Mouse (Mus musculus) forebrain, embryonic 14.5 days (tissue): Measurements from ENCODE around the gene Ppme1. TPM values are rescaled to one million over a fixed set of nuclear protein-coding genes. Genes with fewer than 3 reads are reported as not detected.

Experiments
- ATAC-seq: fragments of 200-750 bp; cut with Nextera tagmentation; 2 replicates; pipeline ENCODE4 v1.8.0; 2017; ENCODE audit warnings: mild to moderate bottlenecking, moderate library complexity
- DNase-seq: peaks from one replicate; pipeline ENCODE4 v3.0.0-alpha.2; 2015; ENCODE audit warnings: low spot score
- H3K27ac ChIP-seq: fragments of 300-500 bp; sonication (generic); 2 replicates; pipeline ENCODE4 v1.5.1; 2014; ENCODE audit warnings: low read depth, mild to moderate bottlenecking, control low read depth, low read length, moderate library complexity
- H3K27me3 ChIP-seq: fragments of 300-500 bp; sonication (generic); replicated peaks from 2 replicates; pipeline ENCODE4 v1.6.1; 2014; ENCODE audit warnings: low read length, control low read depth, mixed read lengths; ENCODE audit not compliant: control insufficient read depth, insufficient read depth
- H3K36me3 ChIP-seq: fragments of 300-500 bp; sonication (generic); 2 replicates; pipeline ENCODE4 v1.6.1; 2014; ENCODE audit warnings: low read length, control low read depth; ENCODE audit not compliant: control insufficient read depth, insufficient read depth
- H3K4me1 ChIP-seq: fragments of 300-500 bp; sonication (generic); 2 replicates; pipeline ENCODE4 v1.6.1; 2014; ENCODE audit warnings: antibody characterized with exemption, low read length, control low read depth; ENCODE audit not compliant: control insufficient read depth, insufficient read depth
- H3K4me2 ChIP-seq: fragments of 300-500 bp; sonication (generic); 2 replicates; pipeline ENCODE4 v1.6.1; 2014; ENCODE audit warnings: mild to moderate bottlenecking, control low read depth, low read length
- H3K4me3 ChIP-seq: fragments of 300-500 bp; sonication (generic); 2 replicates; pipeline ENCODE4 v1.5.1; 2014; ENCODE audit warnings: low read depth, low read length, control low read depth
- H3K9ac ChIP-seq: fragments of 300-500 bp; sonication (generic); 2 replicates; pipeline ENCODE4 v1.6.1; 2014; ENCODE audit warnings: mild to moderate bottlenecking, low read length, control low read depth, moderate library complexity
- H3K9me3 ChIP-seq: fragments of 300-500 bp; sonication (generic); replicated peaks from 2 replicates; pipeline ENCODE4 v1.6.1; 2016; ENCODE audit warnings: low read length, control low read depth, mixed read lengths; ENCODE audit not compliant: control insufficient read depth
- WGBS: fragments of 180-500 bp; shearing (Covaris S2); extraction: QIAGEN DNeasy Blood & Tissue Kit; methylation state at CpG from one replicate; pipeline ENCODE4 v1.1.7; 2014; 5-methylcytosine and 5-hydroxymethylcytosine counted together
- polyA plus RNA-seq: library from polyadenylated mRNA; unstranded; fragments of >200 nt; fragmentation: Nextera tagmentation; extraction: Ambion mirVana; gene quantifications from 2 replicates; pipeline ENCODE4 v1.2.1, GENCODE M21; 2014

Gene Ppme1
- 120 and 138 TPM in 2 replicates for polyA plus RNA-seq

GRCm38 (mm10) chr7:100371495-100372451 lies at the start of gene Ppme1, which contains the start of gene C2cd3:
Ppme1 (minus strand) TSS chr7:100372307.
C2cd3 (plus strand) TSS chr7:100372233.
- H3K27ac ChIP-seq: peak within 1 kb of the TSS; percentile 87
- WGBS: under 1% methylated on average over 54 of the region's 54 CpGs
- ATAC-seq (peak; percentile 99), DNase-seq (peak; percentile 100)
- peaks cover 18% of the 10 kb centered on the region for H3K4me1 ChIP-seq
- H3K36me3 ChIP-seq: peaks cover 17% of the 10 kb centered on the region
- peak within 1 kb of the TSS; percentile 84 for H3K9ac ChIP-seq
- H3K9me3 ChIP-seq: no peaks in the 10 kb centered on the region
- H3K4me2 ChIP-seq: peak within 1 kb of the TSS; percentile 59
- H3K27me3 ChIP-seq: no peaks in the 10 kb centered on the region
- H3K4me3 ChIP-seq: peak within 1 kb of the TSS; percentile 77

- no peak overlapping the region for H3K4me3 ChIP-seq
- 97% methylated on average over 4 of the region's 4 CpGs for WGBS
Measured at GRCm38 (mm10) chr7:100408684-100409083, 36.6 kb upstream of the Ppme1 start.

GRCm38 (mm10) chr7:100407677-100408076 lies 35.6 kb upstream of the Ppme1 start:
- Histone ChIP-seq H3K4me2 (no peak overlapping the region), H3K9me3 (no peaks in the 10 kb centered on the region), H3K27ac (no peak overlapping the region), H3K9ac (no peak overlapping the region), H3K4me1 (no peaks in the 10 kb centered on the region), H3K4me3 (no peak overlapping the region), H3K27me3 (no peaks in the 10 kb centered on the region), H3K36me3 (peaks cover 86% of the 10 kb centered on the region)
- DNase-seq (no peak), ATAC-seq (no peak)
- 97% methylated on average over 5 of the region's 5 CpGs for WGBS

More at GRCm38 (mm10) chr7:100408684-100409083, 36.6 kb upstream of the Ppme1 start:
- H3K27me3 ChIP-seq: no peaks in the 10 kb centered on the region
- H3K27ac ChIP-seq: no peak overlapping the region
- DNase-seq (no peak), ATAC-seq (no peak)
- no peaks in the 10 kb centered on the region for H3K9me3 ChIP-seq
- H3K36me3 ChIP-seq: peaks cover 87% of the 10 kb centered on the region
- H3K9ac ChIP-seq: no peak overlapping the region
- H3K4me2 ChIP-seq: no peak overlapping the region
- H3K4me1 ChIP-seq: no peaks in the 10 kb centered on the region

GRCm38 (mm10) chr7:100402715-100403114 lies 30.6 kb upstream of the Ppme1 start:
- Histone ChIP-seq H3K27me3 (no peaks in the 10 kb centered on the region), H3K27ac (no peak overlapping the region), H3K4me1 (no peaks in the 10 kb centered on the region), H3K36me3 (peaks cover 65% of the 10 kb centered on the region), H3K9me3 (no peaks in the 10 kb centered on the region), H3K4me2 (no peak overlapping the region), H3K4me3 (no peak overlapping the region), H3K9ac (no peak overlapping the region)
- DNase-seq (peak; percentile 82), ATAC-seq (peak; percentile 76)
- WGBS: 31% methylated on average over 4 of the region's 4 CpGs

- ATAC-seq (no peak), DNase-seq (no peak)
- Histone ChIP-seq H3K36me3 (peaks cover 68% of the 10 kb centered on the region), H3K27me3 (no peaks in the 10 kb centered on the region), H3K9me3 (no peaks in the 10 kb centered on the region), H3K4me1 (no peaks in the 10 kb centered on the region), H3K4me3 (no peak overlapping the region), H3K27ac (no peak overlapping the region), H3K4me2 (no peak overlapping the region), H3K9ac (no peak overlapping the region)
- WGBS: 74% methylated on average over 4 of the region's 4 CpGs
Measured at GRCm38 (mm10) chr7:100400899-100401539, 28.9 kb upstream of the Ppme1 start.

- Histone ChIP-seq H3K27me3 (no peaks in the 10 kb centered on the region), H3K4me3 (no peak overlapping the region), H3K9me3 (no peaks in the 10 kb centered on the region), H3K4me1 (no peaks in the 10 kb centered on the region), H3K27ac (no peak overlapping the region), H3K9ac (no peak overlapping the region), H3K4me2 (no peak overlapping the region), H3K36me3 (peaks cover 67% of the 10 kb centered on the region)
- DNase-seq (peak; percentile 63), ATAC-seq (no peak)
- 59% methylated on average over 8 of the region's 8 CpGs for WGBS
Measured at GRCm38 (mm10) chr7:100399231-100399913, 27.3 kb upstream of the Ppme1 start.

- Histone ChIP-seq H3K27ac (no peak overlapping the region), H3K4me3 (no peak overlapping the region), H3K4me2 (no peak overlapping the region), H3K9ac (no peak overlapping the region), H3K36me3 (peaks cover 87% of the 10 kb centered on the region), H3K9me3 (no peaks in the 10 kb centered on the region), H3K27me3 (no peaks in the 10 kb centered on the region), H3K4me1 (no peaks in the 10 kb centered on the region)
- DNase-seq: peak; percentile 9
- 85% methylated on average over 2 of the region's 2 CpGs for WGBS
- no peak for ATAC-seq
Measured at GRCm38 (mm10) chr7:100392265-100392664, 20.2 kb upstream of the Ppme1 start.

- Histone ChIP-seq H3K36me3 (peaks cover 71% of the 10 kb centered on the region), H3K9ac (no peak overlapping the region), H3K27me3 (no peaks in the 10 kb centered on the region), H3K27ac (no peak overlapping the region), H3K4me1 (no peaks in the 10 kb centered on the region), H3K4me3 (no peak overlapping the region), H3K9me3 (no peaks in the 10 kb centered on the region), H3K4me2 (no peak overlapping the region)
- ATAC-seq (no peak), DNase-seq (no peak)
- WGBS: 92% methylated on average over 8 of the region's 8 CpGs
Measured at GRCm38 (mm10) chr7:100390166-100390565, 18.1 kb upstream of the Ppme1 start.
